Mouse (Mus musculus) kidney, adult 8-10 months (tissue): ENCODE measurements around the gene Large1.
"Not testable (repeated sequence)": the region's sequence is repeated elsewhere in the genome, so short reads cannot be mapped to it uniquely, and the experiment has no call there.

Experiments
- DNase-seq, 2 experiments: peaks; one replicate each; pipeline ENCODE4 v3.0.0; 2022

The Large1 gene

DNA sequence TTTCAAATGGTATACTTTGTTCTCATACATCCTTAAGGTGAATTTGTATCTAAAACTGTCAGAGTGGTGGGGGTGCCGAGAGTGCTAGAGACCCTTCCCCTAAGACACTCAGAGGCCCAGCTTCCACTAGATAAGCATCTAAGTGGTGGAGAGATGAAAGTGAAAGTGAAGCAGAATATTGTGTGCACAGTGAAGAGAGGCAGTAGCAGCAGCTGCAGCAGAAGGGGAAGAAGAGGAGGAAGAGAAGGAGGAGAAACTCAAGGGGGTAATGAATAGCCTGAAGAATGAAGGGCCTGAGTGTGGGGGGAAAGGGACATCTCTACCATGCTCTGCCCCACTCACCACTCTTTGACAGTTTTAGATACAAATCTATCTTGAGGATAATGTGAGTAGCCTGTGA is 191.8 kb downstream of the Large1 start:
- no peak for DNase-seq

DNA sequence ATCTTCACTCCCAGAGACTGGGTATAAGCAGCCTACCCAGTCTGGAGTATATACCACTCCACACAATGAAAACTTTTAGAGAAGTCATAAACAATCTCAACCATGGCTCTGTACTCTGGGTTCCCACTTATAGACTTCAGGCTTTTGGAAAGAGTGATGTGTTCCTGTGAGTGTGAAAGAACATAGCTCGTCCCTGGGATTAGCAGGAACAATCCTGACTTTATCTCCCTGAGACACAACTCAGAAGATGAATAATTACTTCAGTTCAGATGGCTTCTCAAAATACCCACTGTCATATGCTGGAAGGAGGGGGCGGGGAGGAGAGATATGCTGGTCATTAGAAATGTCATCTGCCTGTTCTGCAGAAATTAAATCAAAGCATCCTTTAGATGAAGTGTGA is 192.4 kb downstream of the Large1 start:
- no peak for DNase-seq

DNA sequence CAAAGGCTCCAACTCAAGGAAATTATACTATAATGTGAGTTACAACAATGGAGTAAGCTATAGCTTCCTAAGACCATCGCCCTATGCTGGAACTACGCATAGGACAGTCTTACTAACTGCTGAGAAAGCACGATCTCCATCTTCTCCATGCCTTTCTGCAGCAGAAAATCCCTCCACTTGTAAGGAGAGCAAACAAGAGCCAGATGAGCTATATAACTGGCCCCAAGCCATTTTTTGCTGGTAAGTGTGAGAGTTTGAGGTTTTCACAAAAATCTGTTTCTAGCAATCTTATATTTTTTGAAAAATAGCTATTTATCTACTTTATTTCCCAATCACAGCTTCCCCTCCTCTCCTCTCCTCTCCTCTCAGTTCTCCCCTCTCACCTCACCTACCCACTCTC is 206.1 kb downstream of the Large1 start:
- no peak for DNase-seq

- DNase-seq = no peak
Measured at GRCm38 (mm10) chr8:73142660-73143395, 210.5 kb downstream of the Large1 start.

DNA sequence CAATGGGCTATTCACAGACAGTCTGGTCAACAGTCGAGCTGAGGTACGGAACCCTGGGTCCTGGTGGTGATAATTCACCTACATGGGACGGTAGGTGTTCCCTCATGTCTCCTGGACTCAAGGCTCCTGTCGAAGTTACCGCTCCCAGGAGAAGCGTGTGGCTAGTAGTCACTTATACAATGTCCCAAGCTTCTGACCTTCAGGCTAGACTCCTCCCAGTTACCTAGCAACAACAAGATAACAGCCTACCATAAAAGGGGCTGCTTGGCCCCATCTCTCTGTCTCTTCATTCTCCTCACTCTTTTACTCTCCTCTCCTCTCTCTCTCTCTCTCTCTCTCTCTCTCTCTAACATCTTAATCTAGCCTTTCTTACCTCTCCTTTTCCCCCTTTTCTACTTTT is 217.9 kb downstream of the Large1 start:
- no peak for DNase-seq

GRCm38 (mm10) chr8:73132080-73132479 is 221.3 kb downstream of the Large1 start:
- DNase-seq = no peak

DNA sequence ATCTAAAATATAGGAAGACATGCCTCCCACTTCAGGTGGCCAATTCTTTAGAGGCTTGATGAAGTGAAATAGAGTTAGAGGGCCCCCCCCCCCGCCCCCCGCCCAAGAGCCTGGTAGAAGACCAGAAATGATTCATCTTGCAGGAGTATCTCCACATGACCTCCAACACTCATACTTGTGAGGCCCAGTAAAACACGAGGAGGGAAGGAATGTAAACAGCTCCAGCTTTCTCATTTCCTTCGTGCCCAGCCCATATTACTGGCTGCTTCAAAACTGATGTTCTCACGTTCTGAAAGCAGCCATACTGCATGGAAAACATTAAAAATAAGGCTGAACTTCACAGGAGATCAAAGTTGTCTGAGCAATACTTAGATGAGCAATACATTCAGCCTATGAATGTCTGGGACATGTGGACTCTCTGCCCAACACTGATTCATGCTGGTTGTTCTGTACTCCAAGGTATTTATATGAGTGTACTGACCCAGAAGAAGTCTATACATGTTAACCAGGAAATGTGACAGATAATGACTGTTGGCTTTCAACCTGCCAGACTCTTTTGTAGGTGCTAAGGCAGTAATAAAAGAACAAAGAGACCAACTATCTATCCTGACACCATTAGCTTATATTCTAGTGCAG is 229.4 kb downstream of the Large1 start:
- DNase-seq = no peak

DNA sequence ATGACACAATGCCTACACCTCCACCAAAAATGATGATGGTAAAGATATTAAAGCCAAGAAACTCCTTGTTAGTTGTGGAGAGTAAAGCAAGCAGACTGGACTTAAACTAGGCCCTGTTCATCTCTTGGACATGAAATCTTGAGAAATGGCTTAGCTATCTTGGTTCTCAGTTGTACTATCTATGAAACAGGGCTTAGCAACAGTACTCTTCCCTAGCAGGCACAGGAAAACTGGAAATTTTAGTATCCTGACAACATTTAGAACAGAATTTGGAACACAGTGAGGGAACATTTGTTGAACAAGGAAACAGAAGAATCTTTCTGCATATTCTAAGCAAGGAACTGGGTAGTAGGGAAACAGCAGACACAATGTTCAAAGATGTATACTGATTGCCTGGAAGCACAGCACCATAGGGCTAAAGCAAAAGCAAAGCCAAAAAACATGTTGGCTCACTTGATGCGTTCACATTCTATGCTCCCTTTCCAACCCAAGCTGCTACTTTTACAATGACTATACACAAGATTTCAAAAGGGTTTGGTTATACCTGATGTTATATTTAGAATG is 240.9 kb downstream of the Large1 start:
- no peak for DNase-seq

DNA sequence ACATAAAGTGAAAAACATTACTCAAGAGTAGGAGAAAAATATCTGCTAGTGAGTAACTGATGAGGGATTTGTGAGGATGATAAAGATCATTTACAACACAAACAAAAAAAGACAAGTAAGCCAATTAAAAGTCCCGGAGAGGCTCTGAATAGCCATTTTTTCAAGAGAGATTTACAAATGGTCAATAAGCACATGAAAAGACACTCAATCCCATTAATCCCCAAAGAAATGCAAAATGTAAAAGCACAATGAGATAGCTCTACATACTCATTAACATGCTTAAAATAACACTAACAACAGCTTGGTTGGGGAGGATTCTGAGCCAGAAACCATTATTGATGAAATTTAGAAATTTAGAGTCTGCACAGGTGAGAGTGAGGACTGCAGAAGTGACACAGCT is 249.3 kb downstream of the Large1 start:
- no peak for DNase-seq

- no peak for DNase-seq
Measured at GRCm38 (mm10) chr8:73101069-73101468, 252.3 kb downstream of the Large1 start.

GRCm38 (mm10) chr8:73100607-73101006 is 252.7 kb downstream of the Large1 start:
- not testable (repeated sequence) for DNase-seq

DNA sequence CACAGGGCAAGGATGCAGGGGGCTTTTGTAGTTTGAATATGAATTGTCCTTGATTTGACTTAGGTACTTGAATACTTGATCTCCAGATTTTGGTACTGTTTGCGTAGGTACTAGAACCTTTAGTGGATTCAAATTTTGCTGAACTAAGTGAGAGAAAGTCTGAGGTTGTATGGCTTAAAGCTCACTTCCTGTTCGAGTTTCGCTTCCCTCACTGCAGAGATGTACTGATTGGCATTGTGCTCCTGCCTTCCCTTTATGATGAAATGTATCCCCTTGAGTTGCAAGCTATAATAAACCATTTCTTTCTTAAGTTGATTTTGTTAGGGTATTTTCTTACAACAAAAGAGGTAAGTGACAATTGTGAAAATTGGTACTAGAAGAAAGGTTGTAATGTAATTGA is 253.8 kb downstream of the Large1 start:
- no peak for DNase-seq

DNA sequence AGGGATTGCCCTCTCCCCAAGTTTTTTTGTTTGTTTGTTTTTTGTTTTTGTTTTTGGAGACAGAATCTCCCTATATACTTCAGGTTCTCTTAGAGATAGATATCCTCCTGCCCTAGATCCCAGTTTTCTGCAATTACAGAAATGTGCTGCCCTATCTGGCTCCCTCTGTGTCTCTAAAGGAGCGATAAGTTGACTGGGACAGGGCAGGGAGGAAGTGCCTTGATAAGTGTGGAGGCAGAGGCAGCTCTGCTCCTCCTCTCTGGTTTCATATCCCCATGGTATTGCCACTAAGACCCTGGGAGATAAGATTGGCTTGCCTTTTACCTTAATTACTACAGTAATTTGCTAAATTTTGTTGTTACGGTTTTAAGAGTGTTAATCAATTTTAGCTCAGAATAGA is 256.4 kb downstream of the Large1 start:
- no peak for DNase-seq

- DNase-seq = not testable (repeated sequence)
Measured at GRCm38 (mm10) chr8:73077746-73078145, 275.6 kb downstream of the Large1 start.

DNA sequence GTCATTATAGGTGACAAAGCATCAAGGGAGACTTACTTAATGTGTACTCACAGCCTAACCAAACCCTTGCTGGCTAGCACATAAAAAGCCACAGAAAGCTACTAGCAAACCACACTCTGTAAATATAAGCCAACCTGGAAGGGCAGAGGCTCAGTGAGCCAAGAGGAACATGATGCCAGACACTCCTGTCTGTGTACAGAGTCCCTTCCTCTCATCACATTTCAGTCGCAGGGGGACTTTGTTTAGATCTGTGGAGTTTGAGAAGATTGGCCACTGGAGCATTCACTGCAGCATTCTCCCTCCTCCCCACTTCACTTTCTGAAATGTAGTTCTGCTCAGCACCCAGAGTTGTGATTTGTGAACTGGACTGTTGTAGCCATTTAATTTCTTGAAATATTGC is 291.9 kb downstream of the Large1 start:
- no peak for DNase-seq

DNA sequence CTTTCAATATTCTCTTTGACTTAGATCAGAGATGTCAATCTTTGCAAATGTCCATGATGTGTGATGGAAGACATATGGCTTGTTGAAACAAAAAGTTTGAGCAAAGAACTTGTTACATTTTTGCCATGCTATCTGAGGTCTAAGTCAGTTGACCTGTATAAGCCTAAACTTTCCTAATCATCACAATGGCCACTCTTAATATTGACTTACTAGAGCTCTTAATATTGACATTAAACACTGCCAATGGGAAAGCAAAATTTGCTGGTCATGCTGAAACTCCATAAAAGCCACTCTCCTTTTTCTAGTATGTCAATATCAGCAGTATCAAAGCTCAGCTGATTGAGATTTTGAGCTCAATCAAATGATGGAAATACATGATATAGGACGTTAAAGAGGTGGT is 298.6 kb downstream of the Large1 start:
- no peak for DNase-seq

DNA sequence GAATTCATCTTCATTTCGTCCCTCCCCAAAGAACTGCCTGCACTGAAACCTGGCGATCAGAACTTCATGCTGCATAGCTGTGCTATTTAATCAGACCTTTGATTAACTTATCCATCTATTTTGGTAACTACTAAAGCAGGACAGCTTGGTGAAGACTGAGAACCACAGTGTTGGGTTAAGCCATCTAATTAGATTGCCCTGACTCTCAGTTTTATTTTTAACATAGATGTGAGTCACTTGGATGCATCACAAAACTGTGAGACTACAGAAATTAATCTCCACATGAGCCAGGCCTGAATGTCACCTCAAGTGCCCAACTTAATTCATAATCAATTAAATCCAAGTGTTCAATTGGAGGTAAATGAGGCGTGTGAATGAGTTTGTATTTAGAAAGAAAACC is 299.5 kb downstream of the Large1 start:
- DNase-seq = no peak

GRCm38 (mm10) chr8:73052414-73052813 is 300.9 kb downstream of the Large1 start:
- DNase-seq = no peak

DNA sequence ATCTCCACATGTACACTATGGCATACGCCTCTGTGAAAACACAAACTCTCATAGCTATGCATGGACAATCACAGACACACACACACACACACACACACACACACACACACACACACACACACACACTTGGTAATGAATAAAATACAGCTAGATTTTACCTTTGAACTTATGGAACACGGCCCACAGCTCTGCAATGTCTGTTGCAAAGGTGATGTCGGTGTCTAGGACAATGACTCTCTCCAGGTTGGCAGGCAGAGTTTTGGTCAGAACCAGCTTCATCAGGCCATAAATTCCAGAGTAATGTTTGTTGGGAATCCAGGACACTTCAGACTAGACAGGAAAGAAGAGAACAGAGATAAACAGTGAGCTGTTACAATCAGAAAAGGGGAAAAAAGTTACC is 305.2 kb downstream of the Large1 start:
- DNase-seq = peak; percentile 13 to 19

- no peak for DNase-seq
Measured at GRCm38 (mm10) chr8:73029787-73030186, 323.6 kb downstream of the Large1 start.

GRCm38 (mm10) chr8:73018241-73018640 is 335.1 kb downstream of the Large1 start:
- no peak for DNase-seq

DNA sequence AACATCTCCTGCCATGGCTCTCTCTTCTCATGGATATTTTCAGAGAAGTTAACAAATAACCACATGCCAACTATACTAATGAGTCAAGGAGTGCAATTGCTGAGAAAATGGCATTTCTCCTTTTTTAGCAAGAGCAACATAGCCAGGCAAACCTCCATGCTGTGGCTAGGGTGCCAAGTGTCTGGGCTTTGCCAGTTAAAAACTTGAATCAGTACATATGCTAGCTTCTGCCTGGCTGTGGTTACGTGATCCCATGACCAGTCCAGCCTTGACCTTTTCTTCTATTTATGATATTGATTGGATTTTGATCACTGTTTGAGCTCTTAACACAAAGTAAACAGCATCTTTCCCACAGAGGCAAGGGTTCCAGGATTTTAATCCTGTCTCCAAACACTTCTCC is 335.7 kb downstream of the Large1 start:
- DNase-seq = no peak

GRCm38 (mm10) chr8:73016303-73016702 is 337.0 kb downstream of the Large1 start:
- no peak for DNase-seq

DNA sequence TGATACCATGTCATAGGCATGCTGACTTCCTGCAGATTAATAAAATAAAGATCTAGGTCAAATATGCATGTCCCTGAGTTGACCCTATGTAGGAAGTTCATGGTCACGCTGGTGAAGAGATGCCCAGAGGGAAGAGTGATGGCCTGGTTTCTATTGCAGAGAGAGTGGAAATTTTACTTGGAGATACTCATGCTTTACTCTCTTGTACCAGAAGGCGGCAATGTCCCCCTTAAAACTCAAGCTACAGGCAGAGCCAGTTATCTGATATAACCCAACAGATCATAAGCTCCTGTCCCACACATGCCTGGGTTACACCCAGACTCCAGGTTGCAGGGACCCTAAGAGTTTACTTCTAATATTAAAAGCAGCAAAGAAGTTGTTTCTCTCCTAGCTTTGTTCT is 345.9 kb downstream of the Large1 start:
- peak in 1 of 2 experiments; percentile 25 for DNase-seq
